Mouse (Mus musculus) ZHBTc4 (cell line): ENCODE measurements around the gene Ctc1.
"Not testable (repeated sequence)": the region's sequence is repeated elsewhere in the genome, so short reads cannot be mapped to it uniquely, and the experiment has no call there.

Experiments
- DNase-seq: peaks from one replicate; pipeline ENCODE4 v3.0.0-alpha.2; 2011; ENCODE audit warnings: low read depth, low spot score

Gene Ctc1

DNA sequence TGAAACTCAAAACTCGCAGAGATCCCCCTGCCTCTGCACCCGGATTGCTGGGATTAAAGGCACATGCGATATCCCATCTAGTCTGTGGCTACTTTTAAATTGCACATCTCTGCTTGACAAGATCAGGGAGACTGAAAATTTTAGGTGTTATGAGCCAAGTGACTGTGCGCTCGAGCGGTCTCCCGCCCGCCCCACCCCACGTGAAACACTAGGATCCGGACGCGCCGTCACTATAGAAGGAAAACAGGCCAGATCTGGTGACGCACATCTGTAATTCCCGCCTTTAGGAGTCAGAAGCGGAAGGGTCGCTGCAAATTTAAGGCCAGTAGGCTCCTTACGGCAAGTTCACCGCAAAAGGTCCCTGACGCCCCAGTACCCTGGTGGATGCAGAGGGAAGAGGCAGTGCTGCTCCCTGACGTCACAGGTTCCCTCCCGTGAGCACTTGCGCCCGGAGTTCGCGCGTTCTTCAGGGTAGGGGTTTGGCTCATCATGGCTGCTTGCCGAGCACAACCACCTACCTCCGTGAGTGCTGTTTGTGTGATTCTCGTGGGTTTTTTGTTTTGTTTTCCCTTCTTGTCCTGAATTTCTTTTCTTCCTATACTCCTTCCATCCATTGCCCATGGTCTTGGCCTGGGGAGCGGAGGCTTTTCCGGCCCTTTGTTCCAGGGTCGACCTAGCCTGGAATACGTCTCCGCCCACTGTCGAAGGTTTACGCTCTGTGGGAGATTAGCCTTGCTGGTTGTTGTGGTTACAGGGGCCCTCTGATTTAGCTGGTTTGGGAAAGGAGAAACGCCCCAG lies at the start of gene Ctc1:
Ctc1 (plus strand) TSS at position 268 of the 798 bp plus-strand sequence.
- DNase-seq: peak; percentile 98

DNA sequence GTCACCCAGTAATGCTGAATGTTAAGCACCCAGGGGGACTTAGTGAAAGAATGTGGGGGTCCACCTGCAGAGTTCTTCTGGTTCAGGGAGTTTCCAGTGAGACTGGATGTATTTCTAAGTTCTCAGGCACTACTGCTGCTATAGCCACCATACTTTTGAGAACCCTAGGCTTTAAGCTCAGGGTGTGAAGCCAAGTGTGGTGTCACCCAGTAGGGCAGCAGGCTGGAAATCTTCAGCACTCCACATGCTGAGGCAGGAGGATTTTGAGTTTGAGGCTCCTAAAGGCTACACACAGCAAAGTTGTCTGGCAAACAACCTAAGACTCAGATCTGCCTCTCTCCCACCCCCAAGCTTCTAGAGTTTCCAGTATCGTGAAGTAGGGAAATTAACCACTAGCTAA lies 49.2 kb upstream of the Ctc1 start:
- DNase-seq: no peak

DNA sequence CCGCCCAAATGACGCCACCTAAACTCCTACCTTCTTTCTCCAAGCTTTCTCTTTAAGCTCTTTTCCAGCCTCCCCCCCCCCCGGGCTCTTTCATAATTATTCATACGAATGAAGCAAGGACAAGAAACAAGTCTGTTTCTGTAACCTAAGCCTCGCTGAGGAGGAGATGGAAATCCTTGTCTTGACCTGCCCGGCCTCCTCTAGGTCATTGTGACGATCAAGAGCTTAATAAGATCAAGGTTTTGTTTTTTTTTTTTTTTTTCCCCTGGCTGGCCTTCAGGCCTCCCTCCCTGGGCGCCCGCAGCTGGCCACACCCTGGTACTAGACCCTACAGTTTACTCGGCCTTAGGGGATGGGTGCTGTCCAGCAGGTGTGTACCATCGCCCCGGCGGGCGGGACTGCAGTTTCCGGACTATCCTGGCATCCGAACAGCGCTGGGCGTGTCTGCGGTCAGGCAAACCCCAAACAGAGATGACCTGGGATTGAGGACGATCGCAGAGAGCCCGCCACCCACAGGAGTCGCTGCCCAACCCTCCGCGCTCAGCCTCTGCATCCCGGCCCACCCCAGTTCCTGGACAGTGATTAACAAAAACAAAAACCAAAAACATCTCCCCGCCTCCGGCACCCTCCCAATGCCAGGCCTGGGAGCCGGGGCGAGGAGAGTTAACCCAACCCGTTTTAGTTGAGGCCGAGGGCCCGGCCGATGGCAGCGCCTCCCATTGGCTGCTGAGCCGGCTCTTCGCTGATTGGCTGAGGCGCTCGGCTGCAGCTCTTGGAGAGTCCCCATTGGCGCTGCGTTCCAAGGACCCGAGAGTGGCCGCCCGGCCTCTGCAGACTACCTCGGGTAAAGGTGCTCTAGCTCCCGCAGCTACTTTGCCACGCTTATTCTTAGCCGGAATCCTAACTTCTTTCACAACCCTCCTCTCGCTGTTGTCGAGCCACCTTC lies 48.1 kb upstream of the Ctc1 start, which contains the start of gene Slc25a35:
Slc25a35 (plus strand) TSS at position 795 of the 946 bp plus-strand sequence.
- peak; percentile 95 for DNase-seq

DNA sequence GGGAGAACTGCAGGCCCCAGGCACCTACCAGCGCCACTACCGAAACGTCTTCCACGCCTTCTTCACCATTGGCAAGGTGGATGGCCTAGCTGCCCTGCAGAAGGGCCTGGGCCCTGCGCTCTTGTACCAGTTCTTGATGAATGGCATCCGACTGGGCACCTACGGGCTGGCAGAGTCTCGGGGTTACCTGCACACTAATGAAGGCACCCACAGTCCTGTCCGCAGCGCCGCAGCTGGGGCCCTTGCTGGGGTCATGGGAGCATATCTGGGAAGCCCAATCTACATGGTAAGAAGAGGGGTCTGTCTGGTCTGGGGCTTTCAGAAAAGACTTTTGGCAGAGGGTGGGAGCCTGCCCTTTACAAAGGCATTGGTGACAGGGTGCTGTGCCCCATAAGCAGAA lies 47.0 kb upstream of the Ctc1 start:
- no peak for DNase-seq

DNA sequence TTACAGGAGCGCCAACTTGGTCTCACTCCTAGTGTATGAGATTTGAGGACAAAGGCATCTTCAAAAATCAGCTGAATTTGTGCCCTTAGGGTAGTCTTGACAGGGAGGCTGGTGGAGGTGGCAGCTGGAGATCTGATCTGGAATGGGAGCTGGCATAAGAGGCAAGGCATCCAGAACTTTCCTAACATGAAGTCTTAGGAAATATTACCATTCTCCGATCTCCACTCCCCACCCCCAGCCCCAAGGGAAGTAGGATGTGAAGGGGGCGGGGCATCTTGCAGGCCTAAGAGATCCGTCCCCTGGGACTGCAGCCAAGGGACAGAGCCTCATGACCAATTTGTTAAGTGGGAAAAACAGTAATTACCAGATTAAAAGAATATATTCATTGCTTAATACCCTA lies 45.5 kb upstream of the Ctc1 start:
- DNase-seq: no peak

DNA sequence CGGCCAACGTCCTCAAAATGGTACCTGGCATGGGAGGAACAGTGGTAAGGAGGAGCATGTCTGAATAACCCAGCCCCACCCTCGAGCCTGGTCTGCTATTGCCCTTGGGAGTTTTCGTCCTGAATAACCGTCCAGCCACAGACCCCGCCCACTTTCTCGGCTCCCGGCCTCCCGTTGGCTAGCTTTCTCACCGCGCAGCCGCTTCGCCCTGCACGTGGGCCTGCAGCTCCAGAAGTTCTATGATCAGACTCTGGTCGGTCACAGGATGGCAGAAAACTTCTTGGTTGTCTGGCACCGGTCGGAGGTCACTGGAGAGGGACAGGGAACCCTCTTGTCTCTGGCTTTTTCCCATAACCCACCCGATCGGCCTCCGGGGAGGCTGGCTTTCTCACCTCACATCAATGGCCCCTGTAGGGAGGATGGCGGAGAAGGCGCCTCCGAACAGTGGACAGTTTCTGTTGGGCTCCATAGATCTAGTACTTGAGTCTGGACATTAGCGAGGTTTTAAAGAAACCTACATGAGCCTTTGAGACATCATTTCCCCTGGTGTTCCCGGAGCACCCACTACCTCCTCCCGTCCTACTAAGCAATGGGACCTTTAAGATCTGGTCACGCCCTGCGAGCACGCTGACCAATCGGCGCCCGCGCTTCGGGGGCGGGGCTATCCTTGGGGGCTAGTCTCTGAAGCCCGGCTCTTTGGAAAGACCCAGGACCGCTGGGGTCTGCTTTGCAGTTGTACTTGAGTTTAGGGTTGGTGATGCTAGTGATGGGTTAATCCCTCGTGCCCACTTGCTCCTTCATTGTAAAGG lies 42.3 kb upstream of the Ctc1 start:
- DNase-seq: peak; percentile 96

DNA sequence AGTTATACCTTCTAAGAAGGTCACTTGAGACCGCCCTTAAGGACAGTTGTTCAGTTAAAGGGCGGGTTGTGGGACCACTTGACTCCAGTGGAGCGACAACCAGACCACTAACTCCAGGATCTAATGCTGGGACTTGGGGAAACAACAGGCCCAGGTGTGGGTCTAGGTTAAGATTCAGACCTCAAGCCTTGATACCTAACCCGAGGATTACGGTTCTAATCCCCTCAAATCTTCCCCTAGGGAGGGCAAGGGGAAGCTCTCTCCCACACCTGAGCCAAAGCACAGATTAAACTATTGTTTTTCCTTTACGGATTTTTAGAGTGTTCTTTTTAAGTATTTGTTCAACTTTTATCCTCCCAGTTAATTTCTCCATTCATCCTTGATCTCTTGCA lies 41.7 kb upstream of the Ctc1 start:
- DNase-seq: no peak

DNA sequence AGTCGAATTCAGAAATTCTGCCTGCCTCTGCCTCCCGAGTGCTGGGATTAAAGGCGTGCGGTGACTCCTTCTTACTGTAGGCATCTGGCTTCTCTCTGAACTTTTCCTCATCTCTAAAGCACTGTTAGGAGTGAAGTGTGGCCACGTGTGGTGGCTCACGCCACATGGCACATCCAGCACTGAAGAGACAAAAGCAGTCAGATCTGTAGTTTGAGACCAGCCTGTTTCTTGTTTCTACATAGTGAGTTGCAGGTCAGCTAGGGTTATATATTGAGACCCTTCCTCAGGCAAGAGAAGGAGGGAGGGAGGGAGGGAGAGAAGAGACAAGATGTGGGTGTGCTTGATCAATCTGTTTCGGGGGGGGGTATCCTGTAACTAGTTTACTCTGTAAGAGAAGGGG lies 40.6 kb upstream of the Ctc1 start, which contains the start of gene Rangrf:
Rangrf (minus strand) TSS at position 101 of the 400 bp plus-strand sequence.
- no peak for DNase-seq

DNA sequence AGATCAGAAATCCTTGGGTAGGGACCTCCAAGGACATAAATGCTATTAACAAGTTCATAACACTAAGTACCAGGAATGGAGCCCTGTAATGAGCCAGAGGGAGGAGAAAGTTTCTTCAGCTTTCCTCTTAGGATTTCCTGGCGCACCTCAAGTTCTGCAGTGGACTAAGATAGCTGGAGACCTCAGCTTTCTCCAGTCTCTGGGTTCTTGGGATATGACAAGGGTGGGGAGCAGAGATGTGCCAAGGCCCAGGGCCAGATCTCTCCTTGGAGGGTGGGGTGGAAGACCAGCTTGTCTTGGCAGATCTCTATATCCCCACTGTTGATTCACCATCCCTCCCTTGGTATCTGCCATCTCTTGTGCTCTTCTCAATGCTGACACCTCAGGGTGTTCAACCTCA lies 40.1 kb upstream of the Ctc1 start:
- DNase-seq: no peak

DNA sequence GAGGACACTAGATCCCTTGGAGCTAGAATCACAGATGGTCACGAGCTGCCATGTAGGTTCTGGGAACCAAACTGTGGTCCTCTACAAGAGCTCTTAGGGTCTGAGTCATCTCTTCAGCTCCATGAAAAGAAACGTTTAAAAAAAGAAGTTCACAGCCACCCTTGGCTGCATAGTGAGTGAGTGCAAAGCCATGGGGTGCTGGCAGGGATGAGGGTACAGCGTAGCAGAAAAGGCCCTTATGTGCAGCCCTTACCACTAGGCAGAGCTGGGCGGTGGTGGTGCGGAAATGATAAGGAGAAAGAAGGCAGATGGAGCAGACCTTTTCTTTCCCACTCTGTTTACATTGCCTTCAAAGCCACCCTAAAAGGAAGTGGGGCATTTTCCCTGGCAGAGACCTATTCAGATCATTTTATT lies 36.4 kb upstream of the Ctc1 start:
- DNase-seq: no peak

DNA sequence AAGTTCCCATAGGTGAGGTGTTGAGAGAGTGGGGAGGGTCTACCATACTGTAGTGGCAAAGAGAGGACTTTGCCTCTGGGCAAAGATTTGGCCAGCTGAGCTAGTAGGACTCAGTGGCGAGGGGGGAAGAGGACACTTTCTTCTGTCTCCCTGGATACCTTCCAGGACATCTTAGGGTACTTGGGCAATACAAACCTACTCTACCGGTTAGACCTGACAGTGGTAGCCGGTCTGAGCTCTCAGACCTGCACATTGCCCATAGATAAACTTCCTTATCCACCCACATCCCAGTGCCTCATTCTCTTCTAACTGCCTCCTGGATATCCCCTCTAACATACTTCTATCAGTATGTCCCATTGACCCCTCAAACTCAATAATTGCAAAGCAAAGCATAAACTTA lies 34.8 kb upstream of the Ctc1 start:
- no peak for DNase-seq

DNA sequence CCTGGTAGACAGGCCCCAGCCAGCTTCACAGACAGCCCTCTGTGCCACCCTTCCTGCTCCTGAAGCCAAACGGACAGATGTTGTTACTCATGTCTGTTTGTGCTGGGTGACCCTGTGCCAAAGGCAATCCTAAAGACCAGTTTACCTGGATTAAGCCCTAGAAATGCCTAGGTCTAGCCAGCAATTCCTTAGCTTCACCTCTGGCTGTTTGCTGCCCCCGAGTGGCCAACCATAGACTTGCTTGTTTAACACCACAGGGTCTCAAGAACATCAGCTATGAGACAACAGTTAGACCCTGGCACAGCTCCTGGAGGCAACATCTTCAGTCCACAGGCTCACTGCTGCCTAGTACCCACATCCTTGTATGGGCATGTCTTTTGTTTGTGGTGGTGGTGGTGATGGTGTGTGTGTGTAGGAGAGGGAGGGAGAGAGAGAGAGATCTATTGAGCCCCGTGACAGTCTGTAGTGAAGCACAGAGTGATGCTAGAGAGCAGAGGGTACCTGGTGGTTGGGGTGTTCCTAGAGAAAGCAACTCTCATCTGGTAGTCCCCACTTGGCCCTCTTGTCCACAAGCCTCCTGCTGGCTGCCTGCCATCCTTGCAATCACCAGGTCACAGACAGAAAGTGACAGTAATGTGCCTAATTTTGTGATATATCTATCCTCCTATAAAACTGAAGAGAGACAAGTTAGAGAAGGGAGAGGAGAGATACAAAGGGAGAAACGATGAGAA lies 32.9 kb upstream of the Ctc1 start:
- DNase-seq: peak; percentile 89

DNA sequence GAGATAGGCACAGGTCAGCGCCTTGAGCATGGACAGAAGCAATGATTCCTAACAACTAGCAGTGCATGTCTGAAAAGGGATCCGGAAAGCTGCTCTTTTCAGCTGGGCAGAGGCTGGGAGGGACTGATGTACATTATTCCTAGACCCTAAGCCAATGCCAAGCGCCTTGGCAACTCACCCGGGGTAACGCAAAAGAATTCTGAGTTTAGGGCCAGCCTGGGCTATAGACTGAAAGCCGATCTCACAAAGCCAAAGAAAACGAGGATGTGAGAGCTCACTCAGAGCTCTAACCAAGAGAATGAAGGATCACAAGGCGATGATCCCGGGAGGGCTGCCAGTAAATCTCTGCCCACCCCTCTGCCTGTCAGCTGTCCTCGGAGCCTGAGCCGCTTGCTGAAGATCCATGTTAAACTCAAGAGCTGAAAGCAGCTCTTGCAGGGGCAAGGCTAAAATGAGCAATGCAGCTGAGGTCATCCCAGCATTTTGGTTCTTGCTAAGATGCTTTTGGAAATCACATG lies 28.3 kb upstream of the Ctc1 start:
- DNase-seq: no peak

DNA sequence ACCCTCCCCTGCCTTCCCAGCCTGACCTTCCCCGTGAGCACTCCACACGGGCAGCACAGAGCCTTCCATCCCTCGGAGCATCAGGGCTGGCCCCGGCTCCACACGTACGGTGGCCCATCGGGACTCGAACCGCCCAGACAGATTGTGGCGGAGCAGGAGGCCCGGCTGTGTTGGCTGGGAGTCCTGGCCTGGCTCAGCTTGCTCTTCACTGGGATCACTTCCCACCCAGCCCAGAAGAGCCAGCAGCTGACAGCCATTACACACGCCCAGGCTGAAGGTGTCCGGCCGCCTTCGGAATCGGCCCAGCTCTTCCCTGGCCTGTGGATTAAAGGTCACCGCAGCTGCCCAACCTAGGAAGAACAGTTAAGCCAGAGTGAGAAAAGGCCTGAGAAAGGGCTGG lies 27.4 kb upstream of the Ctc1 start:
- peak; percentile 40 for DNase-seq

DNA sequence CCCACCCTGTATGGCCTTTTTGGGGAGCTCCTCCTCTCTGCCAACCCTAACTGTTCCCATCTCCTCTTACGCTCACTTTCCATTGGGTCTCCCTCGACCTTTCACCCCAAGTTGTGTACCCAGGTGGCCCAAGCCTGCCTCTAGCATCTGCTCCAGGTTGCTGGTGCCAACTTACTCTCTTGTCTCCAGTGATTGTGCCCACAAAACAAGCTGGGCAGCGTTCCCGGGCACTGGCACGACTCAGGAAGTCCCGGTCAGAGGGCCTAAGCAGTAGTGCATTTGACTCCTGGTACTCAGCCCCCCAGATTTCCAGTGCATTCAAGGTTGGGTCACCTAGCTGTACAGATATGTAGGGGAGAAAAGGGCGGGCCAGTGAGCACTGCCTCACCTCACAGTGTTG lies 22.6 kb upstream of the Ctc1 start:
- no peak for DNase-seq

DNA sequence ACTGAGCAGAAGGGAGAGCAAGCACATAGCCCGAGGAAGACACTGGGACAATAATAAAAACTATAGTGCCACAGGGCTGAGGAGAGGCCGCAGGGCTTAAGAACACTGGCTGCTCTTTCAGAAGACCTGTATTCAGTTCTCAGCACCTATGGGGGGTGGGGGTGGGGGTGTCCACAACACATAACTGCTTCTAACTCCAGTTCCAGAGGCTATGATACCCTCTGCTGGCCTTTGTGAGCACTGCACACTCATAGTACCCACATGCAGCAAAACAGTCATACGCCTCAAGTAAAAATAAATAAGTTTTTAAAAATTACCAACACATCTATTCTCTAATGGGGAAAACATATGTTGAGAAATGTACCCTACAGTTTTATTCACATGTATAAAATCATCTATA lies 21.3 kb upstream of the Ctc1 start:
- peak; percentile 66 for DNase-seq

DNA sequence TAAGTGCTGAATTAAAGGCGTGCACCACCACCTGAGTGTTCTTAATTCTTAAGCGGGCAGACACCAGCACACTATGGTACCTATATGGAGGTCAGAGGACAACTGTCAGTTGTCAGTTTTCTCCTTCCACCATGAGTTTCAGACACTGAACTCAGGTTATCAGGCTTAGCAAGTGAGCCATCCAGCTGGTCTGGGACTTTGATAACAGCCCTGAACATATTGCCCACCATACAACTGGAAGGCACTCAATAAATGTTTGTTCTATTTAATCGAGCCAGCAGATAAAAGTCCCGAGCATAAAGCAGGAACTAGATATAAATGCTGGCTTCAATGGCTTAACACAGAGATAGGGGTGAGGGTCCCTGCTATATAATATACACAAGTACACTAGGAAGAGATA lies 18.6 kb upstream of the Ctc1 start:
- DNase-seq: no peak

DNA sequence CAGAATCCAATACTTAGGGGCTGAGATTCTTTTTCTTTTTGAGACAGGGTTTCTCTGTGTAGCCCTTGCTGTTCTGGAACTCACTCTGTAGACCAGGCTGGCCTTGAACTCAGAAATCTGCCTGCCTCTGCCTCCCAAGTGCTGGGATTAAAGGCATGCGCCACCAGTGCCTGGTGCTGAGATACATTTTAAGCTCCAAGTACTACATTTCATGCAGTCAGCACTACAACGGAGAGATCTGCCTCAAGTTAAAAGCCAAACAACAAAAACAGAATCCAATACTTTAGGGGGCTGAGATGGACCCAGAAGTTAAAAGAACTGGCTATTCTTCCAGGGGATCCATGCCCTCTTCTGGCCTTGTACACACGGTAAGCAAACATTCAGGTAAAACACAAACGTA lies 12.9 kb upstream of the Ctc1 start:
- not testable (repeated sequence) for DNase-seq

DNA sequence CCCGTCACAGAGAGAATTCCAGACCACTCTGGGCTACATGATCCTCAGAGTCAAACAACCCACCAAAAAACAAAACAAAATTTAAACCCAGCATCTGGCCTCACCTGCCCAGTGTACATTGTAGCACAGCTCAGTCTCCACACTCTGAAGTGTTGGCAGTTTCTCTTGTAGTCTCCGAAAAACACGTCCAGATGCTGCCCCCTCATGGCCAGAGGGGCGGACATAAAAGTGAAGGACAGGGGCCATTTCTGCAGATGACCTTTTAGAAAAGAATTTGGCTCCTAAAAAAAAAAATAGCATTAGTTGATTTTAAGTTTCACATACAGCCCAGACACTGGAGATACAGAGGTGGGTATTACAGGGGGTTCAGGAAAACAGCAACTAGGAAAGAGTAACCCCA lies 12.1 kb upstream of the Ctc1 start:
- no peak for DNase-seq

DNA sequence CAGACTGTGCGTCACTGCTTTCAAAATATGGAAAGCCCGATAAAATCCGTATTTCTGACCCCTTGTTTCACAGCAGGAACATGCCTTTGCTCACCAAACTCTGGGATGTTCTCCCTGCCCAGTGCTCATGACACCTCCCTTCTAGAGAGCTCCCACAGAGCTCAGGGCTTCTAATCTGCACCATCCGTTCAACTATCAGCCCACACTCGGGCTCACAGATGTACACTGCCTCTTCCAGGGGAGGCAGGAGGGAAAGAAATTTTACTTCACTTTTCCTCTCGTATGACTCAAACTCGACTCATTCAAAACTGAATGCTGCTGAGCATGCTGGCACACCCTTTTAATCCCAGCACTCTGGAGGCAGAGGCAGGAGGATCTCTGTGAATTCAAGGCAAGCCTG lies 10.5 kb upstream of the Ctc1 start:
- DNase-seq: no peak

DNA sequence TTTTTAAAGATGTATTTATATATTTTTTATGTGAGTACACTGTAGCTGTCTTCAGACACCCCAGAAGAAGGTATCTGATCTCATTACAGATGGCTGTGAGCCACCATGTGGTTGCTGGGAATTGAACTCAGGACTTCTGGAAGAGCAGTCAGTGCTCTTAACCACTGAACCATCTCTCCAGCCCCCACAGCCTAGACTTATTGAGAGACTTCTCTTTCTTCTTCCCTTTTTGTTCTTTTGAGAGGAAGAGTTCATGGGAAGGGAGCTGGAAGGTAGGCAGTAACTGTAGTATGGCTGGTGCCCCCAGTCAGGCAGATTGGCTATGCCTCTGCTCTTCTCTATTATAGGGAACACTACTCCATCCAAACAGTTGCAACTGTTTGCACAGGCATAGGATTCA lies 9.1 kb upstream of the Ctc1 start:
- not testable (repeated sequence) for DNase-seq
